Mouse (Mus musculus) G1E (cell line): ENCODE measurements around the gene Slc9a9. TPM values are rescaled to one million over a fixed set of nuclear protein-coding genes. Genes with fewer than 3 reads are reported as not detected.

Experiments used
- ATAC-seq: 2 replicates; pipeline ENCODE4 v1.8.0; 2016; ENCODE audit warnings: mild to moderate bottlenecking; ENCODE audit not compliant: insufficient number of reproducible peaks, poor library complexity, low FRiP score, severe bottlenecking; ENCODE audit errors: extremely low read depth
- DNase-seq: peaks from one replicate; pipeline ENCODE4 v3.0.0; 2012; ENCODE audit warnings: low spot score
- H3K27me3 ChIP-seq: 2 replicates; pipeline ENCODE4 v1.6.1; 2012; ENCODE audit warnings: mild to moderate bottlenecking, low read length, inconsistent platforms; ENCODE audit not compliant: insufficient read depth
- H3K36me3 ChIP-seq: replicated peaks from 2 replicates; pipeline ENCODE3; 2012; ENCODE audit warnings: mild to moderate bottlenecking, inconsistent platforms
- H3K4me1 ChIP-seq: 2 replicates; pipeline ENCODE4 v1.6.1; 2012; ENCODE audit warnings: low read depth, low read length, inconsistent platforms, mixed read lengths; ENCODE audit not compliant: insufficient read depth
- H3K4me3 ChIP-seq: 2 replicates; pipeline ENCODE4 v1.5.1; 2012; ENCODE audit warnings: low read depth, mild to moderate bottlenecking, inconsistent platforms, low read length, moderate library complexity, mixed read lengths
- H3K9me3 ChIP-seq: replicated peaks from 2 replicates; pipeline ENCODE4 v1.6.1; 2012; ENCODE audit warnings: inconsistent platforms
- CTCF ChIP-seq: IDR thresholded peaks from 2 replicates; pipeline ENCODE4 v1.5.1; 2012; ENCODE audit warnings: low read depth, low read length, inconsistent platforms, mixed read lengths
- GATA1 ChIP-seq: IDR thresholded peaks from 2 replicates; pipeline ENCODE4 v1.6.1; 2012; ENCODE audit warnings: borderline replicate concordance, low read length, inconsistent platforms, mixed read lengths
- GATA2 ChIP-seq: IDR thresholded peaks from 2 replicates; pipeline ENCODE4 v1.6.1; 2012; ENCODE audit warnings: low read depth, low read length, inconsistent platforms, borderline replicate concordance
- POLR2AphosphoS5 ChIP-seq: IDR thresholded peaks from 2 replicates; pipeline ENCODE4 v1.6.1; 2012; ENCODE audit warnings: low read depth, low read length, inconsistent platforms; ENCODE audit not compliant: insufficient replicate concordance
- TAL1 ChIP-seq: conservative IDR thresholded peaks from 2 replicates; pipeline ENCODE4 v1.6.1; 2012; ENCODE audit warnings: low read depth, low read length, inconsistent platforms, mixed read lengths
- polyA plus RNA-seq: library from polyadenylated mRNA; stranded (reverse); fragments of >175 nt; gene quantifications from 2 replicates; pipeline ENCODE4 v1.2.3, GENCODE M21; 2012
- total RNA-seq, 2 experiments: library from RNA; stranded (forward) in 1 of 2; stranded (reverse) in 1 of 2; fragments of 200-1000 nt in 1 of 2; fragments of >200 nt in 1 of 2; fragmentation: Nextera tagmentation in 1 of 2; gene quantifications; 2 replicates each; pipeline ENCODE4 v1.2.3; 2014 to 2017

The Slc9a9 gene
- total and polyA plus RNA-seq, 3 experiments: 0.11 TPM; not detected in 2

- TF ChIP-seq CTCF (no peak), TAL1 (no peak), GATA1 (no peak)
- H3K36me3 ChIP-seq: no peaks in the 10 kb centered on the region
- ATAC-seq (no peak), DNase-seq (no peak)
- H3K9me3 ChIP-seq: peaks cover 70% of the 10 kb centered on the region
- H3K4me1 ChIP-seq: no peaks in the 10 kb centered on the region
- no peak overlapping the region for H3K4me3 ChIP-seq
- H3K27me3 ChIP-seq: no peaks in the 10 kb centered on the region
Measured at GRCm38 (mm10) chr9:95073691-95074090, 404.0 kb downstream of the Slc9a9 start.

GRCm38 (mm10) chr9:95075856-95076255 is 406.1 kb downstream of the Slc9a9 start:
- Histone ChIP-seq H3K27me3 (no peaks in the 10 kb centered on the region), H3K4me1 (no peaks in the 10 kb centered on the region), H3K36me3 (no peaks in the 10 kb centered on the region), H3K9me3 (peaks cover 72% of the 10 kb centered on the region), H3K4me3 (no peak overlapping the region)
- ATAC-seq (no peak), DNase-seq (no peak)
- TF ChIP-seq GATA1: no peak
- TF ChIP-seq CTCF: no peak
- TF ChIP-seq TAL1: no peak
- no peak for TF ChIP-seq POLR2AphosphoS5
- TF ChIP-seq GATA2: no peak

GRCm38 (mm10) chr9:95077938-95078337 is 408.2 kb downstream of the Slc9a9 start:
- no peak overlapping the region for H3K4me3 ChIP-seq
- H3K4me1 ChIP-seq: no peaks in the 10 kb centered on the region
- TF ChIP-seq CTCF (no peak), GATA2 (no peak), POLR2AphosphoS5 (no peak), TAL1 (no peak), GATA1 (no peak)
- peaks cover 67% of the 10 kb centered on the region for H3K9me3 ChIP-seq
- H3K27me3 ChIP-seq: no peaks in the 10 kb centered on the region
- ATAC-seq (no peak), DNase-seq (no peak)
- H3K36me3 ChIP-seq: no peaks in the 10 kb centered on the region

- no peaks in the 10 kb centered on the region for H3K27me3 ChIP-seq
- ATAC-seq (no peak), DNase-seq (no peak)
- no peak overlapping the region for H3K4me3 ChIP-seq
- H3K9me3 ChIP-seq: peaks cover 67% of the 10 kb centered on the region
- H3K36me3 ChIP-seq: no peaks in the 10 kb centered on the region
- H3K4me1 ChIP-seq: no peaks in the 10 kb centered on the region
- TF ChIP-seq TAL1 (no peak), CTCF (no peak), GATA1 (no peak), GATA2 (no peak), POLR2AphosphoS5 (no peak)
Measured at GRCm38 (mm10) chr9:95078626-95079025, 408.9 kb downstream of the Slc9a9 start.

- H3K27me3 ChIP-seq: no peaks in the 10 kb centered on the region
- TF ChIP-seq GATA1: no peak
- TF ChIP-seq TAL1: no peak
- no peak for TF ChIP-seq POLR2AphosphoS5
- DNase-seq: no peak
- no peaks in the 10 kb centered on the region for H3K4me1 ChIP-seq
- no peak overlapping the region for H3K4me3 ChIP-seq
- no peak for ATAC-seq
- H3K36me3 ChIP-seq: no peaks in the 10 kb centered on the region
- H3K9me3 ChIP-seq: peaks cover 65% of the 10 kb centered on the region
Measured at GRCm38 (mm10) chr9:95079951-95080350, 410.2 kb downstream of the Slc9a9 start.

GRCm38 (mm10) chr9:95086109-95086821 is 416.6 kb downstream of the Slc9a9 start:
- no peaks in the 10 kb centered on the region for H3K4me1 ChIP-seq
- H3K9me3 ChIP-seq: peaks cover 30% of the 10 kb centered on the region
- no peaks in the 10 kb centered on the region for H3K36me3 ChIP-seq
- TF ChIP-seq TAL1 (no peak), GATA1 (no peak), GATA2 (no peak), CTCF (no peak), POLR2AphosphoS5 (no peak)
- H3K4me3 ChIP-seq: no peak overlapping the region
- DNase-seq: no peak
- ATAC-seq: no peak
- no peaks in the 10 kb centered on the region for H3K27me3 ChIP-seq

GRCm38 (mm10) chr9:95088221-95088620 is 418.5 kb downstream of the Slc9a9 start:
- Histone ChIP-seq H3K4me1 (no peaks in the 10 kb centered on the region), H3K36me3 (no peaks in the 10 kb centered on the region), H3K4me3 (no peak overlapping the region), H3K9me3 (peaks cover 31% of the 10 kb centered on the region), H3K27me3 (no peaks in the 10 kb centered on the region)
- ATAC-seq (no peak), DNase-seq (no peak)
- TF ChIP-seq GATA2 (no peak), CTCF (no peak), POLR2AphosphoS5 (no peak), TAL1 (no peak), GATA1 (no peak)
